22 mouse cellular contexts compared by ENCODE assay signal in the genomic region with DNA sequence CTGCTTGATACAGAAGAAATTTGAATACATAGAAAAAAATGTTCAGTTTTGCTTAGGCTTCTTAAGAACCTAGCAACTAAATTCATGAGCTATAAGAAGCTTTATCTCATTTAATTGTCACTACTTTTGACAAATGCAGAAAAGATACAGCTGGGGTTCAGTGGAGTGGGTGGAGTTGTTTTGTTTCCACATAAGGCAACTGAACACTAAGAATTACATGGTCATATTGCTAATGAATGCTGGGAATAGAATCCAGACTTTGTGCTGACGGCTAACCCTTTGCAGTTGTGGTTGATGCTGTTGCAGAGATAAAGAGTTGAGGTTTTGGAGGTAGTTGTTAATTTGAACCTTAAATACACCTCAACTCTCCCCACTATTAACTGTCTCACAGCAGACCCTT.
"Had no signal": no experiment of that assay in that cellular context is flagged by ENCODE, and none has a peak within 500 bp of the region (broad histone marks: within the 10 kb centered on the region; RNA-seq: fewer than 3 reads in every experiment).

No protein-coding gene starts in this region.

- DNase-seq: gastrocnemius, adult 2 months; gastrocnemius, postnatal 10 days; gastrocnemius, postnatal 25 days; heart, adult 18-20 months; heart, postnatal 14 days; heart, postnatal 36 days; kidney, adult 11 months; kidney, adult 8-10 months; kidney, postnatal 14 days; kidney, postnatal 36 days; layer of hippocampus, postnatal 36 days; left cerebral cortex, postnatal 4 days had no signal

- H3K4me2 ChIP-seq: heart, embryonic 13.5 days; heart, embryonic 15.5 days; hindbrain, embryonic 13.5 days; hindbrain, embryonic 15.5 days; limb, embryonic 13.5 days; limb, embryonic 15.5 days; liver, embryonic 12.5 days had no signal

- H3K27me3 ChIP-seq: heart, embryonic 13.5 days; heart, embryonic 15.5 days; hindbrain, embryonic 13.5 days; hindbrain, embryonic 15.5 days; limb, embryonic 13.5 days; limb, embryonic 15.5 days; liver, embryonic 12.5 days had no signal

- H3K4me1 ChIP-seq: heart, embryonic 15.5 days; hindbrain, embryonic 13.5 days; hindbrain, embryonic 15.5 days; limb, embryonic 13.5 days; limb, embryonic 15.5 days; liver, embryonic 12.5 days had no signal

- H3K4me3 ChIP-seq: gastrocnemius, adult 2 months; heart, embryonic 10.5 days; heart, embryonic 13.5 days; heart, embryonic 15.5 days; hindbrain, embryonic 13.5 days; hindbrain, embryonic 15.5 days; limb, embryonic 13.5 days; limb, embryonic 15.5 days; liver, embryonic 12.5 days had no signal

- H3K36me3 ChIP-seq: limb, embryonic 13.5 days; liver, embryonic 12.5 days had no signal

- H3K9me3 ChIP-seq: heart, embryonic 10.5 days; heart, embryonic 13.5 days; heart, embryonic 15.5 days; hindbrain, embryonic 13.5 days; hindbrain, embryonic 15.5 days; limb, embryonic 13.5 days; limb, embryonic 15.5 days; liver, embryonic 12.5 days had no signal

- H3K9ac ChIP-seq: heart, embryonic 13.5 days; heart, embryonic 15.5 days; hindbrain, embryonic 13.5 days; hindbrain, embryonic 15.5 days; limb, embryonic 13.5 days; limb, embryonic 15.5 days; liver, embryonic 12.5 days had no signal

- ATAC-seq: hindbrain, postnatal 0 days; intestine, embryonic 16.5 days; liver, embryonic 12.5 days had no signal

- H3K27ac ChIP-seq: gastrocnemius, adult 2 months; heart, embryonic 10.5 days; heart, embryonic 13.5 days; heart, embryonic 15.5 days; hindbrain, embryonic 13.5 days; hindbrain, embryonic 15.5 days; hindbrain, postnatal 0 days; limb, embryonic 13.5 days; limb, embryonic 15.5 days; liver, embryonic 12.5 days had no signal
